In the genomic region with DNA sequence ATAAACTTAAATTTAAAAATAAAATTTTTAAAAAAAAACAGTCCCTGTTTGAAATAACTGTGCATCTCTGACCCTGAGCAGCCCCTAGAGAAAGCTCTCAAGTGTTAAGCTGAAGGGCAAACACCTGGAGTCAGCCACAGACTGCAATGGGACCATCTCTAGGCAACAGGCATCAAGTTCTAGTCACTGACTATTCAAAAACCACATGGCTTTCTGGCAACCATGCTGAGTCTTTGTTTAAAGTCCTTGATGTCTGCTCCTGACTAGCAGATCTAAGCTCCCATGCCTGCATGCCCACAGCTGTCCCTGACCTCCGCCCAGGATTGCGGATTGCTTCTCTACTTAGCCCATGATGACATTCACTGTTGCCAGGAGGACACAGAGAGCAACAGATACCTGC, we compare ENCODE assay signal across 18 mouse cellular contexts.
DNase-seq lines count a peak whose midpoint lies in the region; TF ChIP-seq lines count a peak whose summit lies in the region.
"Had no signal": no experiment of that assay in that cellular context is flagged by ENCODE, and none has a peak within 500 bp of the region (broad histone marks: within the 10 kb centered on the region; RNA-seq: fewer than 3 reads in every experiment).

No protein-coding gene starts in this region.

- no peak for TF ChIP-seq EP300 in CH12.LX (IDR thresholded peaks at IDR 0.05; ENCODE audit: low read length)

- no peak overlapping the region for H3K4me2 ChIP-seq in CH12.LX (ENCODE audit: insufficient read depth, low read depth, poor library complexity, severe bottlenecking)
- H3K4me2 ChIP-seq: embryonic facial prominence, embryonic 12.5 days; hindbrain, embryonic 12.5 days had no signal

- H3K4me1 ChIP-seq in thymus, adult 2 months (replicated peaks; ENCODE audit: control insufficient read depth, insufficient read depth, low read length): peaks cover 28% of the 10 kb centered on the region
- H3K4me1 ChIP-seq in CH12.LX (ENCODE audit: control insufficient read depth in 1 of 2, insufficient read depth in 2 of 2): peaks cover 53 to 74% of the 10 kb centered on the region in 2 experiments
- H3K4me1 ChIP-seq: embryonic facial prominence, embryonic 12.5 days had no signal

- peaks cover 3% of the 10 kb centered on the region for H3K9me3 ChIP-seq in CH12.LX (replicated peaks; ENCODE audit: low read length)
- H3K9me3 ChIP-seq: embryonic facial prominence, embryonic 12.5 days; heart, embryonic 10.5 days; hindbrain, embryonic 12.5 days had no signal

- no peaks in the 10 kb centered on the region for H3K27me3 ChIP-seq in thymus, adult 2 months (ENCODE audit: control insufficient read depth, insufficient read depth, low read length)
- no peaks in the 10 kb centered on the region for H3K27me3 ChIP-seq in CH12.LX (replicated peaks)
- H3K27me3 ChIP-seq: embryonic facial prominence, embryonic 12.5 days; hindbrain, embryonic 12.5 days had no signal

- no peak for TF ChIP-seq CTCF in thymus, adult 2 months (IDR thresholded peaks at IDR 0.05; ENCODE audit: borderline replicate concordance, control insufficient read depth, extremely low read depth, insufficient read depth, low read length, poor library complexity)
- no peak for TF ChIP-seq CTCF in CH12.LX (conservative IDR thresholded peaks at IDR 0.05 in 1 of 2, IDR thresholded peaks at IDR 0.05 in 1 of 2; ENCODE audit: low read depth in 2 of 2, low read length in 2 of 2)

- no peak for TF ChIP-seq RAD21 in CH12.LX (IDR thresholded peaks at IDR 0.05; ENCODE audit: low read depth, low read length)

- peaks cover 8% of the 10 kb centered on the region; the same call in 1 of the 2 replicates for H3K79me2 ChIP-seq in CH12.LX (replicated peaks; ENCODE audit: control insufficient read depth, extremely low read depth, insufficient read depth, poor library complexity, severe bottlenecking)

- dilution Hi-C loops in CH12.LX (cut with MboI; ENCODE audit: extremely low pct_ligation_motif_present, extremely low pct_unique_long_range_greater_than_20kb, low sequenced_read_pairs): no loop called here

- no peak overlapping the region for H3K9ac ChIP-seq in CH12.LX (ENCODE audit: insufficient read depth, low read depth)
- H3K9ac ChIP-seq: embryonic facial prominence, embryonic 12.5 days; hindbrain, embryonic 12.5 days had no signal

- no peak for DNase-seq in thymus, adult 2 months
- no peak for DNase-seq in thymus, adult 18-20 months
- DNase-seq in CH12.LX (ENCODE audit: extremely low read depth): no peak
- peak; percentile 80 for DNase-seq in R1 (ENCODE audit: low read depth, low spot score)
- no peak for DNase-seq in lung, postnatal 10 days
- DNase-seq in right cerebral cortex, postnatal 4 days: no peak
- DNase-seq: adrenal gland, adult 8-10 months; B cell, adult 2 months; cerebellum, adult 11 months; cerebellum, adult 8-10 months; cerebellum, postnatal 14 days; gastrocnemius, postnatal 10 days; heart, adult 18-20 months; heart, postnatal 10 days; heart, postnatal 4 days had no signal

- H3K27ac ChIP-seq in thymus, adult 2 months (ENCODE audit: control insufficient read depth, insufficient read depth, low read length): peak overlapping the region; percentile 73; the same call in 1 of the 2 replicates
- peak overlapping the region; percentile 54 for H3K27ac ChIP-seq in CH12.LX (ENCODE audit: insufficient read depth, low read depth)
- H3K27ac ChIP-seq: embryonic facial prominence, embryonic 12.5 days; heart, embryonic 10.5 days; hindbrain, embryonic 12.5 days had no signal

- H3K4me3 ChIP-seq in thymus, adult 2 months (ENCODE audit: control insufficient read depth, insufficient read depth, low read length): no peak overlapping the region
- no peak overlapping the region for H3K4me3 ChIP-seq in CH12.LX (replicated peaks in 1 of 3; ENCODE audit: low read depth in 2 of 3, low read length in 2 of 3, poor library complexity in 1 of 3)
- H3K4me3 ChIP-seq: embryonic facial prominence, embryonic 12.5 days; heart, embryonic 10.5 days; hindbrain, embryonic 12.5 days had no signal

- no peaks in the 10 kb centered on the region for H3K36me3 ChIP-seq in thymus, adult 2 months (ENCODE audit: control insufficient read depth, insufficient read depth, low read length)
- H3K36me3 ChIP-seq in CH12.LX (replicated peaks in 1 of 2; ENCODE audit: control insufficient read depth in 1 of 2, insufficient read depth in 1 of 2, low read length in 1 of 2): peaks cover 0 to 6% of the 10 kb centered on the region in 2 experiments
- H3K36me3 ChIP-seq: embryonic facial prominence, embryonic 12.5 days; heart, embryonic 10.5 days; hindbrain, embryonic 12.5 days had no signal

- TF ChIP-seq POLR2A in thymus, adult 2 months (IDR thresholded peaks at IDR 0.05; ENCODE audit: control insufficient read depth, extremely low read depth, insufficient read depth, low read length, poor library complexity): no peak
- no peak for TF ChIP-seq POLR2A in CH12.LX (IDR thresholded peaks at IDR 0.05; ENCODE audit: low read depth, low read length)

- 90% methylated on average over 2 of the region's 2 CpGs for WGBS in thymus, adult 2 months

- in situ Hi-C loops in CH12.LX (cut with MboI; ENCODE audit: low pct_ligation_motif_present, low pct_unique_long_range_greater_than_20kb, low sequenced_read_pairs): no loop called here

TF ChIP-seq in CH12.LX, 34 proteins besides CTCF, POLR2A, EP300 and RAD21:
- TF ChIP-seq UBTF (IDR thresholded peaks at IDR 0.05; ENCODE audit: low read depth, low read length) (no peak), PAX5 (IDR thresholded peaks at IDR 0.05; ENCODE audit: low read length) (no peak), MXI1 (IDR thresholded peaks at IDR 0.05; ENCODE audit: low read depth, low read length) (peak; percentile 71), ZNF384 (IDR thresholded peaks at IDR 0.05; ENCODE audit: low read depth, low read length) (peak; percentile 16; the same call in 1 of the 2 replicates)
